Mouse (Mus musculus): ENCODE data around the gene Ints14. TPM values are rescaled to one million over a fixed set of nuclear protein-coding genes. Genes with fewer than 3 reads are reported as not detected.

The Ints14 gene
- total RNA-seq (2017): 30.4 and 37.1 TPM in 2 replicates

GRCm38 (mm10) chr9:64960117-64960977 is at the start of gene Ints14:
TSS of gene Ints14 (plus strand) at chr9:64960905.
- peak; percentile 96 for ATAC-seq (replicated peaks; ENCODE audit: low read depth, poor library complexity, severe bottlenecking)

- no peak for ATAC-seq (replicated peaks; ENCODE audit: low read depth, poor library complexity, severe bottlenecking)
Measured at GRCm38 (mm10) chr9:64913406-64913805, 47.3 kb upstream of the Ints14 start.

DNA sequence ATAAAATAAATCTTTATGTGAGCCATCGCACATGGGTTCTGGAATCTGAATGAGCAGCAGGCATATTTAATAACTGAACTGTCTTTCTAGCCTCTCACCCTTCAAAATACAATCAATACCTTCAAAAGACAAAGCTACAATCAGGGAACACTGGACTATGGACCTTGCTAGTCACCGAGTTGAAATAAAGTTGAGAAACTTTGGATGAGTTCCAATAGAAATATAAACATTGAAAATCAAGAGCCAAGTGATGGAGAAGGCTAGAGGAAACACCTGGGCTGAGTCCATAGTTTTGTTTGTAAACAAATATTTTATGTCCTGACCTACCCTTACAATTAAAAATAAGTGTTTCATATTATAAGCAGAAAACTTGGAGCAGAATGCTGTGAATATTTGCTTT is 46.7 kb upstream of the Ints14 start:
- no peak for ATAC-seq (replicated peaks; ENCODE audit: low read depth, poor library complexity, severe bottlenecking)

- 0 out of 2 replicates have a peak, but pooled peaks have one; percentile 22 for ATAC-seq (replicated peaks; ENCODE audit: low read depth, poor library complexity, severe bottlenecking)
Measured at GRCm38 (mm10) chr9:64914629-64915028, 46.1 kb upstream of the Ints14 start.

DNA sequence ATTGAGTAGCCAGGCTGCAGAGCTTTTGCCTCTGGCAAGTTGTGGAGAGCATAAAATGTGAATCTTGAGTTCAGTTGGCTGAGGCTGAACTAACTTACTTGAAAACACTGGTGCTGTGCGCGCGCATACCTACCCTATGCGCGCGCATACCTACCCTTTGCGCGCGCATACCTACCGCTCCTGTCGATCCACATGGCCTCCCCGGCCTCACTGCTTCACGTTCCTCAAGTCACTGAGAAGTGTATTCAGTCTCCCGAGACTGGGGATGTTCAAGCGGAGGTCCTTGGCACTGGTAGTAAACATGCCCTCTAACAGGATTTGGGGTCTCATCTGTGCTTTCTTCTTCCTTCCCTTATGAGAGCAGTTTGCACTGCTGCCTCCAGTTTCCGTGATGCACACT is 42.1 kb upstream of the Ints14 start:
- 0 out of 2 replicates have a peak, but pooled peaks have one; percentile 8 for ATAC-seq (replicated peaks; ENCODE audit: low read depth, poor library complexity, severe bottlenecking)

DNA sequence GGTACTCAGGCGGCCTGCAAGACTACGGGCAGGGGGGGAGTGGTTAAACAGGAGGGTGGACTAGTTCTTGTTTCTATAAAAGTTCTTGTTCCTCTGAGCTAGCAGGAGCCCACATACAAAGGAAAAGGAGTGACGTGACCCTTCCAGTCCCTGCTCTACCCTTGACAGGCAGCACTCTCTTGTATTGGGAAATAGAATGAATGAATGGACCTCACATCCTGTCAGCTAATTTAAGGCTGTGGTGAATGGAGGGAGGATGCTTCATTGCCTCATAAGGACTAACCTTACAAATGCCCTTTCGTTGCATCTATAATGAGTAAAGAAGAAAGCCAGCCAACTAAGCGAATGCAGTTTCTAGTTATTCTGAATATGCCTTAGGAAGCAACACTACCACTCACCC is 34.9 kb upstream of the Ints14 start:
- ATAC-seq (replicated peaks; ENCODE audit: low read depth, poor library complexity, severe bottlenecking): peak; percentile 76

- ATAC-seq (replicated peaks; ENCODE audit: low read depth, poor library complexity, severe bottlenecking): peak; percentile 43; the same call in 1 of the 2 replicates
Measured at GRCm38 (mm10) chr9:64926201-64926991, 34.3 kb upstream of the Ints14 start.

GRCm38 (mm10) chr9:64930256-64930655 is 30.4 kb upstream of the Ints14 start:
- ATAC-seq (replicated peaks; ENCODE audit: low read depth, poor library complexity, severe bottlenecking): no peak

- peak; percentile 77 for ATAC-seq (replicated peaks; ENCODE audit: low read depth, poor library complexity, severe bottlenecking)
Measured at GRCm38 (mm10) chr9:64931751-64932610, 28.7 kb upstream of the Ints14 start.

DNA sequence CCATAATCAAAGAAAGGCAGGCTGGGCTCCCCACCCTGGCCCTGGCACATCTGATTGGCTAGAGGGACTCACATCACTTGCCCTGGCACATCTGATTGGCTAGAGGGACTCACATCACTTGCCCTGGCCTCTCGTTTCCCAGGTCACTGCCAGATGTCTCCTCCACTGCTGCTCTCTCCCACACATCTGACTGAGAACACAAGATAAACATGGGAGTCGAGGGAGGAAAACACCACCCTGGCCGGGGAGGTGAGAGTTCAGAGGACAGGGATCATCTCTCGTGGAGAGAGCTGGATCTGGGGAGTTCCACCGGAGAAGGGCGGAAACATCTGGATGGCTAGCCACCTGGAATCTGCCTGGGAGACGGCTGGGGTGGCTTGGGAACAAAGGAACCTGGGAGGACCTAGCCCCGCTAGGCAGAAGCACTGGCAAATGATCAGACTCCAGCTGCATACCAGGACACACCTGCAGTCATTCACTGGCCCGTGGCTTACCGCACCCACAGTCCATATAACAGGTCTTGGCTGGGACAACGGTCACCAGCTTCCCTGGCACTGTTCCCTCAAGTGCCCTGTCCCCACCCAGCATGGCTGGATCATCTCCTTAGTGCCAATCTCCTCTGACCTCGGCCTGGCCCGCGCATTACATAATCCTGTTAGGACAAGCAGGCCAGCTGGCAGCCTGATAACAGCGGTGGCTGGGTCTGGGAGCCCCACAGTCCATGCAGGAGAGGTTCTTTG is 26.5 kb upstream of the Ints14 start:
- no peak for ATAC-seq (replicated peaks; ENCODE audit: low read depth, poor library complexity, severe bottlenecking)

DNA sequence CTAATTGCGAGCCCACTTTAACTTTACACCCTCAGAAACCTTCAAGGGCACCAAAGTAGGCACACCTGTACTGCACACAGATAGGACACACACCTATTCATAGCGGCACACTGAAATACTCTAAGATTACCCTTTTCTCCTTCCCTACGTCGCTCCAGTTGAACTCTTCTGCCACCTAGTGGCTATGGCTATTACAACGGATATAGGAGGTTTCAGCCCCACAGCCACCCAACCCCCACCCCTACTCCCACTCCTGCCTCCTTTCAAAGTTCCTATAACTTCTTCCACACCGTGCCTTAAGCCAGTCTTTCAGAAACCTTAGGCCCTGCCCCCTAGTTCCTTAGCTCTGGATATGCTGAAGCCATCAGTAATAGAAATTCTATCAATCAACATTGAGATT is 24.2 kb upstream of the Ints14 start:
- ATAC-seq (replicated peaks; ENCODE audit: low read depth, poor library complexity, severe bottlenecking): peak; percentile 46; the same call in 1 of the 2 replicates

GRCm38 (mm10) chr9:64937491-64937890 is 23.2 kb upstream of the Ints14 start:
- ATAC-seq (replicated peaks; ENCODE audit: low read depth, poor library complexity, severe bottlenecking): no peak

GRCm38 (mm10) chr9:64938535-64938934 is 22.2 kb upstream of the Ints14 start:
- ATAC-seq (replicated peaks; ENCODE audit: low read depth, poor library complexity, severe bottlenecking): peak; percentile 85

- ATAC-seq (replicated peaks; ENCODE audit: low read depth, poor library complexity, severe bottlenecking): peak; percentile 8; the same call in 1 of the 2 replicates
Measured at GRCm38 (mm10) chr9:64939281-64939680, 21.4 kb upstream of the Ints14 start.

GRCm38 (mm10) chr9:64939790-64940189 is 20.9 kb upstream of the Ints14 start:
- ATAC-seq (replicated peaks; ENCODE audit: low read depth, poor library complexity, severe bottlenecking): no peak

GRCm38 (mm10) chr9:64940731-64941346 is 19.9 kb upstream of the Ints14 start:
- ATAC-seq (replicated peaks; ENCODE audit: low read depth, poor library complexity, severe bottlenecking): no peak

DNA sequence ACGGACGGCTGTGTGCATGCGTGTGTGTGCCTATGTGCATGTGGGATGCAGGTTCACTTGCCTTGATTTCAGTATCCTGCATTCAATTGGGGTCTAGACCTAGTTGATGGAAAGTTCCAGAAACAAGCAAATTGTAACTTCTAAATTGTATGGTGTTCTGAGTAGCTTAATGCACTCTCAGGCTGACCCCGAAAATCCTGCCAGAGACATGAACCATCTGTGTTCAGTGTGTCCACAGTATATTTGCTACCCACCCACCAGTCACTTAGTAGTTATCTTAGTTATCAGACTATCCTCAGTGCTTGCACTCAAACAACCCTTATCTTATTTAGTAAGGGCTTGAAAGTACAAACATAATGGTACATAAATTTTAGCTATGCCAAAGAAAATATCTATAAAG is 19.1 kb upstream of the Ints14 start:
- no peak for ATAC-seq (replicated peaks; ENCODE audit: low read depth, poor library complexity, severe bottlenecking)

DNA sequence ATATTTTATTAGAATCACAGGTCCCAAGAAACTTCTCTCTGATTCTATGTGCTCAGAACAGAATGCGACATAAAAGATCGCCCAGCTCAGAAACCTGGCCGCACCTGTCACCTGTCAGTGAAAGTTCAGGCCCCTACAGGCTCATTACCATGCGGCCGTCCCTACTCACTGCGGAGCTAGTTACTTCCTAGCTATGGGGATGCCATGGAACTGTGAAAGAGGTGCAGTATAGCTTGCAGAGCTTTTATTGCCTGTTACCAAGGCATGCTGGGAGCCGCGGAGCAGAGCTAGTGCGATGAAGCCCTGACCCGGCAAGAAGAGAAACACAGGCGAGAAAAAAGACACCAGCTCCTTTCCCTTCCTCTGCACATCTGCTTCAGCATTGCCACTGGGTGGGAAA is 16.7 kb upstream of the Ints14 start:
- no peak for ATAC-seq (replicated peaks; ENCODE audit: low read depth, poor library complexity, severe bottlenecking)
